Mouse (Mus musculus) intestine, embryonic 16.5 days (tissue): ENCODE data around the gene Dlg5. TPM values are rescaled to one million over a fixed set of nuclear protein-coding genes. Genes with fewer than 3 reads are reported as not detected.

Experiments
- ATAC-seq: fragments of 200-750 bp; cut with Nextera tagmentation; 2 replicates; pipeline ENCODE4 v1.8.0; 2017; ENCODE audit warnings: moderate TSS enrichment, moderate library complexity
- H3K27ac ChIP-seq: fragments of 300-500 bp; sonication (generic); 2 replicates; pipeline ENCODE4 v1.5.1; 2014; ENCODE audit warnings: mild to moderate bottlenecking, low read length
- H3K27me3 ChIP-seq: fragments of 300-500 bp; sonication (generic); replicated peaks from 2 replicates; pipeline ENCODE4 v1.6.1; 2014; ENCODE audit warnings: low read length, control low read depth, mixed read lengths; ENCODE audit not compliant: control insufficient read depth, insufficient read depth
- H3K36me3 ChIP-seq: fragments of 300-500 bp; sonication (generic); 2 replicates; pipeline ENCODE4 v1.6.1; 2014; ENCODE audit warnings: low read length, control low read depth; ENCODE audit not compliant: control insufficient read depth, insufficient read depth
- H3K4me1 ChIP-seq: fragments of 300-500 bp; sonication (generic); 2 replicates; pipeline ENCODE4 v1.6.1; 2014; ENCODE audit warnings: low read length, control low read depth, mixed read lengths; ENCODE audit not compliant: control insufficient read depth, insufficient read depth
- H3K4me2 ChIP-seq: fragments of 300-500 bp; sonication (generic); 2 replicates; pipeline ENCODE4 v1.6.1; 2014; ENCODE audit warnings: low read depth, low read length, control low read depth
- H3K4me3 ChIP-seq: fragments of 300-500 bp; sonication (generic); 2 replicates; pipeline ENCODE4 v1.5.1; 2014; ENCODE audit warnings: mild to moderate bottlenecking, low read length
- H3K9ac ChIP-seq: fragments of 300-500 bp; sonication (generic); 2 replicates; pipeline ENCODE4 v1.6.1; 2014; ENCODE audit warnings: low read depth, low read length
- H3K9me3 ChIP-seq: fragments of 300-500 bp; sonication (generic); 2 replicates; pipeline ENCODE4 v1.6.1; 2016; ENCODE audit warnings: low read length, control low read depth; ENCODE audit not compliant: control insufficient read depth
- WGBS: fragments of 180-500 bp; shearing (Covaris S2); extraction: QIAGEN DNeasy Blood & Tissue Kit; methylation state at CpG from one replicate; pipeline ENCODE4 v1.1.7; 2014; 5-methylcytosine and 5-hydroxymethylcytosine counted together
- polyA plus RNA-seq: library from polyadenylated mRNA; unstranded; fragments of >200 nt; fragmentation: Nextera tagmentation; extraction: Ambion mirVana; gene quantifications from 2 replicates; pipeline ENCODE4 v1.2.1, GENCODE M21; 2015

Gene Dlg5
- polyA plus RNA-seq, 1 experiment from 2014 or later = 7.4 TPM

DNA sequence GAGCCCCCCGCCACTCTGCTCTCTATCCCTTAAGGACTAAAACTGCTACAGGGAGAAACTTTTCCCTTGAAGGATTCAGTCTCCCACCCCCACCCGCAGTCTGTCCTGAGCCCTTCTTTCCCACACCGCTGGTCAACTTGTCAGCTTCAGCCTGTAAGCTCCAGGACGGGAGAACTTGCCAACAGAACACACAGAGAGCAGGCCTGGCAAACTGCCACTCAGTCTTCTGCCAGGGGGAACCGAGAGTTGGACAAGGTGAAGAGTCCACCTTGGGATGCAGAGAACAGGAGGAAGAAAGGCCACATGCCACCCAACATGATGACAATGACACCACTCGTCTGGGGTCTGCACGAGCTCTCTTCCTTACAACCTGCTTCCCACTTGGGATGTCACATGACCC is 56.1 kb downstream of the Dlg5 start:
- no peak overlapping the region for H3K27ac ChIP-seq
- no peaks in the 10 kb centered on the region for H3K9me3 ChIP-seq
- H3K4me1 ChIP-seq = peaks cover 8% of the 10 kb centered on the region
- 64% methylated on average over 7 of the region's 7 CpGs for WGBS
- no peak for ATAC-seq
- 0 out of 2 replicates have a peak, but pooled peaks cover 4% of the 10 kb centered on the region for H3K36me3 ChIP-seq
- H3K27me3 ChIP-seq = no peaks in the 10 kb centered on the region
- no peak overlapping the region for H3K4me3 ChIP-seq
- no peak overlapping the region for H3K4me2 ChIP-seq
- H3K9ac ChIP-seq = no peak overlapping the region

DNA sequence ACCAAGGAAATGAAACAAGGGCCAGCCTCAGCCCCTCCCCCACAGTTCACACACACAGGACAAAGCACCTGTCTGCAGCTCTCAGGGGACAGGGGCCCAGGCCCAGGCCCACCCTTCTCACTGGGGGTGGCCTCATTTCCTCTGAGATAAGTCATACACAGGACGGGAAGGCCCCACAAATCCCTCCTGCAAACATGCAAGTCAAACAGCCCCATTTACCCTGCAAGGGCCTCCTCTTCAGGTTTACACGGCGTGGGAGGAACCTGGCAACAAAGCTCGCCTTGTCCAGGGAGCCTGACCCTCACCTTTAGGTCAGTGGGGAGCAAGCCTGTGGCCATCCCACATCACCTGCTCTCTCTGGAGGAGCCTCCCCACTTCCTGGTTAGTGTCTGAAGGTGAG is 60.2 kb downstream of the Dlg5 start:
- Histone ChIP-seq H3K4me2 (no peak overlapping the region), H3K4me3 (no peak overlapping the region), H3K9me3 (no peaks in the 10 kb centered on the region), H3K4me1 (peaks cover 8% of the 10 kb centered on the region), H3K27me3 (no peaks in the 10 kb centered on the region), H3K36me3 (0 out of 2 replicates have a peak, but pooled peaks cover 4% of the 10 kb centered on the region), H3K9ac (0 out of 2 replicates have a peak overlapping the region, but pooled peaks have one; percentile 27), H3K27ac (peak overlapping the region; percentile 46)
- ATAC-seq = peak; percentile 82
- WGBS = 36% methylated on average over 4 of the region's 4 CpGs

DNA sequence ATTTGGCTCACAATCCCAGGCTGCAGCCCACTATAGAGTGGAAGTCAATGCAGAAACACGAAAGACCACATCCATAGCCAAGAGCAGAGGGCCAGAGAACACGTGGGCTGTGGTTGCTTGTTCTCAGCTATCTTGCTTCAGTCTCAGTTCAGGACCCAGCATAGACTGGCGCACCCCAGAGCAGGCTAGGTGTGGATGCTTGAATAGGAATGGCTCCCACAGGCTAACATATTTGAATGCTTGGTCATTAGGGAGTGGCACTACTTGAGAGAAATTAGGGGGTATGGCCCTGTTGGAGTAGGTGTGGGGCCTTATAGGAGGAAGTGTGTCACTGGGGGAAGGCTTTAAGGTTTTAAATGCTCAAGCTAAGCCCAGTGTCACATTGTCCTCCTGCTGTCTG is 62.8 kb downstream of the Dlg5 start:
- no peak overlapping the region for H3K9ac ChIP-seq
- H3K4me1 ChIP-seq = peaks cover 8% of the 10 kb centered on the region
- 71% methylated on average over 3 of the region's 3 CpGs for WGBS
- no peaks in the 10 kb centered on the region for H3K9me3 ChIP-seq
- H3K4me2 ChIP-seq = no peak overlapping the region
- no peak for ATAC-seq
- no peaks in the 10 kb centered on the region for H3K27me3 ChIP-seq
- H3K27ac ChIP-seq = no peak overlapping the region
- H3K4me3 ChIP-seq = no peak overlapping the region
- no peaks in the 10 kb centered on the region for H3K36me3 ChIP-seq

DNA sequence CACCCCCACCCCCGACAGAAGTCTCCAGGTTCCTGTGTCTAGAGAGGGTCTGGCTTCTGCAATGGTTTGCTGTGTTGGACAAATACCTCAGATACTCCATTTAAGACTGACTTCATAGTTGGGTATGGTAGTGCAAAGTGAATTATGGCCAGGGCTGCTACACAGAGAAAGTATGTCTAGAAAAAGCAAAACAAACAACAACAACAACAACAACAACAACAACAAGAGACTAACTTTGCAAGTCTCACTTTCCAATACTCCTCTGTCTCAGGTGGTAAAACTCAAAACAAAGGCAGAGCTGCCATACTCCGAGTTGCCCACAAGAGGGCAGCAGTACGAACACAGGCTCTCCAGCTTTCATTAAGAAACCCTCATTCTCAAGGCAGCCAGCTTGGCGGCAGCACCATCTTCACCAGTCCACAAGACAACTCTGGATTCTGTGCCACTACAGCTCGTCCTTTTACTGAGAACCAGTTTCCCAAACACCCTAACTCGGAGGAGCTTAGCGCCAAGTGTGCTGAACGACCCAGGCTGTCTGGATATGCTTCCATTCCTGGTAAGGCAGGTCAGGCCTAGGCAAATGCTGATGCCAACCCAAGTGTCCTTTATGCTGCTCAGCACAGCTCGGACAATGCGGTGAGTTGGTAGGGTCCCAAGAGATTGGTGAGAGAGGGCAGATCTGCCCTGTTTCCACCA is 63.8 kb downstream of the Dlg5 start:
- H3K27ac ChIP-seq = no peak overlapping the region; the same call in 1 of the 2 replicates
- peak; percentile 32; the same call in 1 of the 2 replicates for ATAC-seq
- 31% methylated on average over 10 of the region's 10 CpGs for WGBS

DNA sequence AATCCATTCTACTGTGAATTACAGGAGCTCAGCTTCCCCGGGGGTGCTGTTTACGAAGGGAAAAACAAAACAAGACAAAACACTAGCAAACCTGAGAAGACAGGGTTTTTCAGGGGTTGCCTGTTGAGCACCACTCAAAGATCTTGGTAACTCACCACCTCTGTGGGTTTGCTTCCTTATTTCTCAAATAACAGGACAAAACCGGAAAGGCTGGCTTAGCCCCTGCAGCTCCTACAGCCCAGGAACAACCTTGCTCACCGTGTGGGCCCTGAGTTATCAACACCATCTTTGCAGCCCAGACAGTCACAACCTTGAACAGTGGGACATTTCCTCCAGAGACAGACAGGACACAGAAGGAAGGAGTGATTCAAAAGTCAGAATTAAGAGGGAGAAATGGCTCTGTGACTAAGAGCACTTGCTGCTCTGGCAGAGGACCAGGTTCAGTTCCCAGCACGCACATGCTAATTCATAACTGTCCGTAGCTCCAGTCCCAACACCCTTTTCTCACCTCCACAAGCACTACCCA is 66.2 kb downstream of the Dlg5 start:
- no peaks in the 10 kb centered on the region for H3K9me3 ChIP-seq
- H3K27ac ChIP-seq = no peak overlapping the region
- no peak overlapping the region for H3K9ac ChIP-seq
- H3K27me3 ChIP-seq = no peaks in the 10 kb centered on the region
- H3K4me3 ChIP-seq = no peak overlapping the region
- H3K36me3 ChIP-seq = peaks cover 14% of the 10 kb centered on the region
- 76% methylated on average over 6 of the region's 6 CpGs for WGBS
- H3K4me1 ChIP-seq = no peaks in the 10 kb centered on the region
- peak; percentile 46; the same call in 1 of the 2 replicates for ATAC-seq
- no peak overlapping the region for H3K4me2 ChIP-seq

More for the DNA sequence above, 63.8 kb downstream of the Dlg5 start:
- H3K4me1 ChIP-seq = peaks cover 8% of the 10 kb centered on the region
- H3K9ac ChIP-seq = no peak overlapping the region
- no peaks in the 10 kb centered on the region for H3K9me3 ChIP-seq
- peaks cover 6% of the 10 kb centered on the region; the same call in 1 of the 2 replicates for H3K36me3 ChIP-seq
- H3K4me3 ChIP-seq = no peak overlapping the region
- H3K4me2 ChIP-seq = no peak overlapping the region
- no peaks in the 10 kb centered on the region for H3K27me3 ChIP-seq

DNA sequence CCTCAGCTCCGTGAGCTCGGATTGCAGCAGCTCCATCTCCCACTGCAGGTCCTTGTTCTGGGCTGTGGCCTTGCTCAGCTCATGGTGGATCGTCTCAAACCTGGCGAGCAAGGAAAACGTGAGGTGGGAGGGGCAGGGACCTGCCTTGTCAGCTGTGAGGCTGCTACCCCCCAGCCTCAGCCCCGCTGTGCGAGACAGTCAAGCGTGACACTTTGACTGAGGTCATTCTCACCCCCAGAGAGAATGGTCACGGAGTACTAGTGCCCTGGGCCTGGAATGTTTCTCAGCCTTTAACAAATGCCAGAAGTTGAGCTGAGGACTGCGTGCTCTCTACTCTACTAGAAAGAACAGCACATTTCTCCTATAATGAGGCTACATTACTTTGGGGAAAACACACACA is 69.1 kb downstream of the Dlg5 start:
- H3K27ac ChIP-seq = no peak overlapping the region
- no peak overlapping the region for H3K9ac ChIP-seq
- H3K27me3 ChIP-seq = no peaks in the 10 kb centered on the region
- H3K9me3 ChIP-seq = no peaks in the 10 kb centered on the region
- no peak overlapping the region for H3K4me2 ChIP-seq
- no peak for ATAC-seq
- H3K4me1 ChIP-seq = no peaks in the 10 kb centered on the region
- 74% methylated on average over 10 of the region's 10 CpGs for WGBS
- peaks cover 16% of the 10 kb centered on the region for H3K36me3 ChIP-seq
- no peak overlapping the region for H3K4me3 ChIP-seq

DNA sequence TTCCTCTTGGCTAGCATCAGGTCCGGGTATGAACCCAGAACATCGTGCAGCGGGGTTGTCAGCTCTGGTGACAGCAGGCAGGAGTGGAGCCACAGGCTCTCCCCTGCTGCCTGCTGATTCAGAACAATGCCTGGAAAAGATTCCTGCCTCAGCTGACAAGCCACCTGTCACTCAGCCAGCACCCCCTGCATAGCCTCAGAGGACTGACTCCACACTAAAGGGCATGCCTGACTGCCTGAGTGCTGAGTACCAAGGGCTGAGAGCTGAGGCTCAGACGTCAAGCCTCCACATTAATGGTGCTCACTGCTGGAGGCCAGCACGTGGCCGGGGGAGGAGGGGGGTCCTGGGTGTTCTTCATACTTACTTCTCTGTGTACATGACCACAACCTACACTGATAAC is 72.4 kb downstream of the Dlg5 start:
- no peaks in the 10 kb centered on the region for H3K27me3 ChIP-seq
- no peaks in the 10 kb centered on the region for H3K4me1 ChIP-seq
- no peak overlapping the region for H3K27ac ChIP-seq
- ATAC-seq = no peak
- H3K4me2 ChIP-seq = no peak overlapping the region
- WGBS = 75% methylated on average over 6 of the region's 6 CpGs
- no peak overlapping the region for H3K9ac ChIP-seq
- no peak overlapping the region for H3K4me3 ChIP-seq
- H3K36me3 ChIP-seq = peaks cover 24% of the 10 kb centered on the region
- H3K9me3 ChIP-seq = no peaks in the 10 kb centered on the region

DNA sequence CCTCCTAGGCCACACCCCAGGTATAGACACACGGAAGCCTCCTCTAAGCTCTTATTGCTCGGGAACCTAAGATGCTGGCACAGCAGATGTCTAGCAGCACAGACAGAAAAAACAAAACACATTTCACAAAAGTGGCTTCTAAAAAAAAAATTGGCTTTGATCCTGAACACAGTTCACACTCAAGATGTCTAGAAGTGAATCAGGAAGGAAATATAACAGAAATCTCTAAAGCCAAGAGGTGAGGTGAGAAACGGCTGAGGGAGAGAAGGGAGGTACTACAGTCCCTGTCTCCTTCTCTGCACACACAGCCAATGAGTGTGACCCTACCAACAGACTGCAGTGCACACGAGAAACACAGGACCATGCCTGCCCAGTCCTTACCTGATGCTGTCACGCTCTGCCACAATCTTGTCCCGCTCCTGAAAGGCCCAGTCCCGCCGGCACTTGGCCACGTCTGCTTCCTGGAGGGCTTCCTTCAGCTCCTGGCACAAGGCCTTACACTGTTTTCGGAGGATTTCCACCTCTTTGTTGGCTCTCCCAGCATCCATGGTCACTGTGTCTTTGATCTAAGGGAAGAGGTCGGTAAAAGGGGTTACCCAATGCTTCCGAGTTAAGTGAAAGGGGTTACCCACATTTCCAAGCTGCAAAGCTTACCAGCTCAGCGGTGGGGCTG is 73.9 kb downstream of the Dlg5 start:
- no peak for ATAC-seq

DNA sequence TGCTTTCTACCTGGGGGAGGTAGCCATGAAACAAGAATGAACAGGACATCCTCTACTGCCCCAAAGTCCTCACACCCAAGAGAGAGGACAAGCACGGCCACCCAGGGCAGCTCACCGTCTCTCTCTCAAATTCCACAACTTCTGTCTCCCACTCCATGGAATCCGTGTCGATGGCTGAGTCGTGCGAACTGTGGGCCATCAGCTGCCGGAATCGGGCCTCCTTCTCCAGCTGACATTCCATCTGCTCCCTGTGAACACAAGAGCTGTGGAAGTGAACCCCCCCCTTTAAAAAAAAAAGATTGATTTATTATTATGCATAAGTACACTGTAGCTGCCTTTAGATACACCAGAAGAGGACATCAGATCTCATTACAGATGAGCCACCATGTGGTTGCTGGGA is 79.7 kb downstream of the Dlg5 start:
- Histone ChIP-seq H3K36me3 (peaks cover 17% of the 10 kb centered on the region), H3K9ac (no peak overlapping the region), H3K27ac (no peak overlapping the region), H3K4me3 (no peak overlapping the region), H3K27me3 (no peaks in the 10 kb centered on the region), H3K4me1 (peaks cover 7% of the 10 kb centered on the region; the same call in 1 of the 2 replicates), H3K4me2 (no peak overlapping the region), H3K9me3 (no peaks in the 10 kb centered on the region)
- no peak for ATAC-seq
- WGBS = 93% methylated on average over 8 of the region's 8 CpGs

More for the DNA sequence above, 73.9 kb downstream of the Dlg5 start:
- no peaks in the 10 kb centered on the region for H3K9me3 ChIP-seq
- H3K36me3 ChIP-seq = peaks cover 19% of the 10 kb centered on the region
- H3K4me2 ChIP-seq = no peak overlapping the region
- no peaks in the 10 kb centered on the region for H3K4me1 ChIP-seq
- no peak overlapping the region for H3K4me3 ChIP-seq
- no peak overlapping the region for H3K9ac ChIP-seq
- H3K27me3 ChIP-seq = no peaks in the 10 kb centered on the region
- WGBS = 83% methylated on average over 13 of the region's 13 CpGs
- no peak overlapping the region for H3K27ac ChIP-seq
